ENCODE assay signal across 8 mouse cellular contexts in genomic region chr13:21782361-21783254, GRCm38 (mm10). TPM values are rescaled to one million over a fixed set of nuclear protein-coding genes. Genes with fewer than 3 reads are reported as not detected.
DNase-seq lines count a peak whose midpoint lies in the region; ATAC-seq and TF ChIP-seq lines count a peak whose summit lies in the region.
"Not testable (repeated sequence)": the region's sequence is repeated elsewhere in the genome, so short reads cannot be mapped to it uniquely, and the experiment has no call there.

No protein-coding gene starts in this region.

- not testable (repeated sequence) for H3K9me3 ChIP-seq in ES-Bruce4 (replicated peaks; ENCODE audit: control insufficient read depth, insufficient read depth, low read length, poor library complexity, severe bottlenecking); heart, postnatal 0 days (replicated peaks; ENCODE audit: control insufficient read depth, low read length); kidney, postnatal 0 days (replicated peaks; ENCODE audit: low read length); lung, embryonic 14.5 days (ENCODE audit: low read depth, low read length); neural tube, embryonic 12.5 days; stomach, postnatal 0 days (ENCODE audit: control insufficient read depth, low read length)

- H3K27ac ChIP-seq in ES-Bruce4 (ENCODE audit: insufficient read depth, low read length): peak overlapping the region; percentile 63
- peak overlapping the region; percentile 84 for H3K27ac ChIP-seq in heart, postnatal 0 days (ENCODE audit: low read depth)
- H3K27ac ChIP-seq in kidney, postnatal 0 days: peak overlapping the region; percentile 78
- peak overlapping the region; percentile 100 for H3K27ac ChIP-seq in lung, embryonic 14.5 days (ENCODE audit: low read depth)
- peak overlapping the region; percentile 64 for H3K27ac ChIP-seq in neural tube, embryonic 12.5 days
- peak overlapping the region; percentile 83 for H3K27ac ChIP-seq in stomach, postnatal 0 days (replicated peaks)

- 0 out of 2 replicates have a peak, but pooled peaks have one; percentile 1 for ATAC-seq in erythroblast, adult 5-6 weeks (replicated peaks; ENCODE audit: low FRiP score, poor library complexity, severe bottlenecking)
- ATAC-seq in heart, postnatal 0 days (ENCODE audit: insufficient read depth, low read depth); kidney, postnatal 0 days (replicated peaks; ENCODE audit: low FRiP score, low read depth); lung, embryonic 14.5 days (ENCODE audit: insufficient read depth); neural tube, embryonic 12.5 days (ENCODE audit: low FRiP score, low read depth); stomach, postnatal 0 days (ENCODE audit: low FRiP score, low TSS enrichment): not testable (repeated sequence)

- not testable (repeated sequence) for H3K36me3 ChIP-seq in ES-Bruce4 (ENCODE audit: control insufficient read depth, insufficient read depth, low read length, poor library complexity, severe bottlenecking); heart, postnatal 0 days (replicated peaks; ENCODE audit: control insufficient read depth, insufficient read depth, low read length); kidney, postnatal 0 days (ENCODE audit: insufficient read depth, low read length); lung, embryonic 14.5 days (ENCODE audit: insufficient read depth); neural tube, embryonic 12.5 days; stomach, postnatal 0 days (ENCODE audit: control insufficient read depth, insufficient read depth, low read length)

- TF ChIP-seq CTCF in ES-Bruce4 (IDR thresholded peaks at IDR 0.05; ENCODE audit: low read depth, low read length); heart, postnatal 0 days (IDR thresholded peaks at IDR 0.05; ENCODE audit: low read depth); kidney, postnatal 0 days (IDR thresholded peaks at IDR 0.05; ENCODE audit: low read depth); lung, embryonic 14.5 days (IDR thresholded peaks at IDR 0.05; ENCODE audit: low read depth); stomach, postnatal 0 days (IDR thresholded peaks at IDR 0.05; ENCODE audit: low read depth): not testable (repeated sequence)

- peak; percentile 24 for DNase-seq in cerebellum, adult 11 months
- peak; percentile 41 for DNase-seq in heart, postnatal 0 days (ENCODE audit: low spot score)
- peak; percentile 74 for DNase-seq in kidney, postnatal 0 days (ENCODE audit: low spot score)
- peak; percentile 84 for DNase-seq in lung, embryonic 14.5 days
- DNase-seq in stomach, postnatal 0 days (ENCODE audit: low spot score): not testable (repeated sequence)

- TF ChIP-seq EP300 in ES-Bruce4 (IDR thresholded peaks at IDR 0.05; ENCODE audit: insufficient read depth, low read depth, low read length); heart, postnatal 0 days (IDR thresholded peaks at IDR 0.05; ENCODE audit: low read depth); stomach, postnatal 0 days (optimal IDR thresholded peaks at IDR 0.05): not testable (repeated sequence)

- peak overlapping the region; percentile 68 for H3K4me2 ChIP-seq in heart, postnatal 0 days (ENCODE audit: low read depth, low read length)
- H3K4me2 ChIP-seq in kidney, postnatal 0 days (ENCODE audit: low read length): peak overlapping the region; percentile 62
- H3K4me2 ChIP-seq in lung, embryonic 14.5 days: peak overlapping the region; percentile 90
- H3K4me2 ChIP-seq in neural tube, embryonic 12.5 days (replicated peaks): peak overlapping the region; percentile 69
- peak overlapping the region; percentile 54 for H3K4me2 ChIP-seq in stomach, postnatal 0 days (replicated peaks; ENCODE audit: low read depth)

- 3% methylated on average over 15 of the region's 35 CpGs for WGBS in heart, postnatal 0 days
- under 1% methylated on average over 14 of the region's 35 CpGs for WGBS in kidney, postnatal 0 days
- WGBS in lung, embryonic 14.5 days: under 1% methylated on average over 13 of the region's 35 CpGs
- WGBS in neural tube, embryonic 12.5 days: 1% methylated on average over 14 of the region's 35 CpGs
- WGBS in stomach, postnatal 0 days: 1% methylated on average over 14 of the region's 35 CpGs

- not testable (repeated sequence) for H3K4me1 ChIP-seq in ES-Bruce4 (ENCODE audit: control insufficient read depth, insufficient read depth, low read length); kidney, postnatal 0 days (replicated peaks; ENCODE audit: insufficient read depth, low read length); lung, embryonic 14.5 days (ENCODE audit: insufficient read depth); stomach, postnatal 0 days (replicated peaks; ENCODE audit: control insufficient read depth, insufficient read depth)
- H3K4me1 ChIP-seq in heart, postnatal 0 days (ENCODE audit: control insufficient read depth, insufficient read depth): peaks cover 31% of the 10 kb centered on the region
- H3K4me1 ChIP-seq in neural tube, embryonic 12.5 days: peaks cover 32% of the 10 kb centered on the region

- peak; percentile 84 for TF ChIP-seq POLR2A in ES-Bruce4 (IDR thresholded peaks at IDR 0.05; ENCODE audit: insufficient read depth, low read length)

- peak overlapping the region; percentile 91 for H3K4me3 ChIP-seq in ES-Bruce4 (ENCODE audit: low read depth, low read length)
- H3K4me3 ChIP-seq in heart, postnatal 0 days (ENCODE audit: low read depth, low read length): peak overlapping the region; percentile 47
- H3K4me3 ChIP-seq in kidney, postnatal 0 days (replicated peaks; ENCODE audit: low read depth, low read length): peak overlapping the region; percentile 35
- peak overlapping the region; percentile 46 for H3K4me3 ChIP-seq in lung, embryonic 14.5 days (ENCODE audit: low read depth, low read length)
- H3K4me3 ChIP-seq in neural tube, embryonic 12.5 days: peak overlapping the region; percentile 35
- peak overlapping the region; percentile 33 for H3K4me3 ChIP-seq in stomach, postnatal 0 days (ENCODE audit: low read depth, low read length)

- H3K9ac ChIP-seq in ES-Bruce4 (ENCODE audit: low read depth, poor library complexity, severe bottlenecking): peak overlapping the region; percentile 74
- peak overlapping the region; percentile 62 for H3K9ac ChIP-seq in heart, postnatal 0 days (replicated peaks; ENCODE audit: low read depth, low read length)
- H3K9ac ChIP-seq in kidney, postnatal 0 days (ENCODE audit: low read depth, low read length): peak overlapping the region; percentile 61
- H3K9ac ChIP-seq in lung, embryonic 14.5 days: peak overlapping the region; percentile 79
- peak overlapping the region; percentile 66 for H3K9ac ChIP-seq in neural tube, embryonic 12.5 days
- H3K9ac ChIP-seq in stomach, postnatal 0 days (ENCODE audit: low read length): peak overlapping the region; percentile 54

- H3K27me3 ChIP-seq in ES-Bruce4 (ENCODE audit: control insufficient read depth, insufficient read depth, low read length, poor library complexity, severe bottlenecking); heart, postnatal 0 days (ENCODE audit: control insufficient read depth, insufficient read depth, low read length); kidney, postnatal 0 days (ENCODE audit: insufficient read depth, low read length); lung, embryonic 14.5 days (ENCODE audit: insufficient read depth, low read length); neural tube, embryonic 12.5 days (replicated peaks); stomach, postnatal 0 days (ENCODE audit: control insufficient read depth, insufficient read depth, low read length): not testable (repeated sequence)

RNA-seq across cellular contexts. Expression of gene Hist1h3i, which starts 0.6 kb away (rescaled TPM):
- polyA plus RNA-seq in ES-Bruce4 (2011; ENCODE audit: insufficient read depth, insufficient read length, low read depth, missing spikeins): not detected in 2 replicates
- total RNA-seq in erythroblast, adult 5-6 weeks (2015; ENCODE audit: low replicate concordance): 143 and 204 TPM in 2 replicates
- 142 and 186 TPM in 2 replicates for total RNA-seq in erythroblast, adult 5-6 weeks (2017; ENCODE audit: low replicate concordance)
- total RNA-seq in heart, postnatal 0 days (2014; rRNA removed; ENCODE audit: low replicate concordance): 602 and 1,805 TPM in 2 replicates
- polyA plus RNA-seq in heart, postnatal 0 days (2015; fragmentation: Nextera tagmentation; extraction: Ambion mirVana): 21.5 and 25.8 TPM in 2 replicates
- 66.0 and 72.0 TPM in 2 replicates for polyA plus RNA-seq in kidney, postnatal 0 days (2015; fragmentation: Nextera tagmentation; extraction: Ambion mirVana)
- polyA plus RNA-seq in lung, embryonic 14.5 days (2014; fragmentation: Nextera tagmentation; extraction: Ambion mirVana): 237 and 252 TPM in 2 replicates
- polyA plus RNA-seq in neural tube, embryonic 12.5 days (2016; fragmentation: Nextera tagmentation; extraction: Ambion mirVana): 97.6 and 126 TPM in 2 replicates
- polyA plus RNA-seq in stomach, postnatal 0 days (2015; fragmentation: Nextera tagmentation; extraction: Ambion mirVana): 31.2 and 44.3 TPM in 2 replicates

RNA-seq across cellular contexts. Expression of gene Hist1h1b, which starts 2.2 kb away (rescaled TPM):
- polyA plus RNA-seq in ES-Bruce4 (2011; ENCODE audit: insufficient read depth, insufficient read length, low read depth, missing spikeins): 7.4 and 9.2 TPM in 2 replicates
- 491 and 530 TPM in 2 replicates for total RNA-seq in erythroblast, adult 5-6 weeks (2015; ENCODE audit: low replicate concordance)
- 1,333 and 2,653 TPM in 2 replicates for total RNA-seq in erythroblast, adult 5-6 weeks (2017; ENCODE audit: low replicate concordance)
- total RNA-seq in heart, postnatal 0 days (2014; rRNA removed; ENCODE audit: low replicate concordance): 356 and 550 TPM in 2 replicates
- polyA plus RNA-seq in heart, postnatal 0 days (2015; fragmentation: Nextera tagmentation; extraction: Ambion mirVana): 4.7 and 5.4 TPM in 2 replicates
- 13.2 and 13.8 TPM in 2 replicates for polyA plus RNA-seq in kidney, postnatal 0 days (2015; fragmentation: Nextera tagmentation; extraction: Ambion mirVana)
- polyA plus RNA-seq in lung, embryonic 14.5 days (2014; fragmentation: Nextera tagmentation; extraction: Ambion mirVana): 18.5 and 19.7 TPM in 2 replicates
- polyA plus RNA-seq in neural tube, embryonic 12.5 days (2016; fragmentation: Nextera tagmentation; extraction: Ambion mirVana): 13.1 and 26.4 TPM in 2 replicates
- 4.3 and 10.5 TPM in 2 replicates for polyA plus RNA-seq in stomach, postnatal 0 days (2015; fragmentation: Nextera tagmentation; extraction: Ambion mirVana)

RNA-seq across cellular contexts. Expression of gene Hist1h2an, which starts 4.4 kb away (rescaled TPM):
- not detected in 2 replicates for polyA plus RNA-seq in ES-Bruce4 (2011; ENCODE audit: insufficient read depth, insufficient read length, low read depth, missing spikeins)
- total RNA-seq in erythroblast, adult 5-6 weeks (2015; ENCODE audit: low replicate concordance): not detected in 2 replicates
- total RNA-seq in erythroblast, adult 5-6 weeks (2017; ENCODE audit: low replicate concordance): 456 and 497 TPM in 2 replicates
- total RNA-seq in heart, postnatal 0 days (2014; rRNA removed; ENCODE audit: low replicate concordance): 677 and 1,354 TPM in 2 replicates
- polyA plus RNA-seq in heart, postnatal 0 days (2015; fragmentation: Nextera tagmentation; extraction: Ambion mirVana): 1.8 and 3.3 TPM in 2 replicates
- 4.6 TPM in 1 of 2 replicates, not detected in the other for polyA plus RNA-seq in kidney, postnatal 0 days (2015; fragmentation: Nextera tagmentation; extraction: Ambion mirVana)
- polyA plus RNA-seq in lung, embryonic 14.5 days (2014; fragmentation: Nextera tagmentation; extraction: Ambion mirVana): 7.2 and 8.9 TPM in 2 replicates
- polyA plus RNA-seq in neural tube, embryonic 12.5 days (2016; fragmentation: Nextera tagmentation; extraction: Ambion mirVana): 7.9 and 9.0 TPM in 2 replicates
- 1.4 and 1.6 TPM in 2 replicates for polyA plus RNA-seq in stomach, postnatal 0 days (2015; fragmentation: Nextera tagmentation; extraction: Ambion mirVana)

RNA-seq across cellular contexts. Expression of gene Hist1h2bp, which starts 4.7 kb away (rescaled TPM):
- polyA plus RNA-seq in ES-Bruce4 (2011; ENCODE audit: insufficient read depth, insufficient read length, low read depth, missing spikeins): 2.5 TPM in 1 of 2 replicates, not detected in the other
- 4.4 and 5.8 TPM in 2 replicates for total RNA-seq in erythroblast, adult 5-6 weeks (2015; ENCODE audit: low replicate concordance)
- total RNA-seq in erythroblast, adult 5-6 weeks (2017; ENCODE audit: low replicate concordance): 33.7 and 47.3 TPM in 2 replicates
- total RNA-seq in heart, postnatal 0 days (2014; rRNA removed; ENCODE audit: low replicate concordance): 250 and 332 TPM in 2 replicates
- 0.34 and 0.55 TPM in 2 replicates for polyA plus RNA-seq in heart, postnatal 0 days (2015; fragmentation: Nextera tagmentation; extraction: Ambion mirVana)
- 0.71 and 1.5 TPM in 2 replicates for polyA plus RNA-seq in kidney, postnatal 0 days (2015; fragmentation: Nextera tagmentation; extraction: Ambion mirVana)
- polyA plus RNA-seq in lung, embryonic 14.5 days (2014; fragmentation: Nextera tagmentation; extraction: Ambion mirVana): 2.0 and 3.4 TPM in 2 replicates
- 0.68 and 1.7 TPM in 2 replicates for polyA plus RNA-seq in neural tube, embryonic 12.5 days (2016; fragmentation: Nextera tagmentation; extraction: Ambion mirVana)
- polyA plus RNA-seq in stomach, postnatal 0 days (2015; fragmentation: Nextera tagmentation; extraction: Ambion mirVana): 0.54 and 2.0 TPM in 2 replicates

RNA-seq across cellular contexts. Expression of gene Hist1h2bq, which starts 27.4 kb away (rescaled TPM):
- 16.9 and 28.4 TPM in 2 replicates for polyA plus RNA-seq in ES-Bruce4 (2011; ENCODE audit: insufficient read depth, insufficient read length, low read depth, missing spikeins)
- total RNA-seq in erythroblast, adult 5-6 weeks (2015; ENCODE audit: low replicate concordance): 197 and 261 TPM in 2 replicates
- 24.3 and 156 TPM in 2 replicates for total RNA-seq in erythroblast, adult 5-6 weeks (2017; ENCODE audit: low replicate concordance)
- 1,204 and 1,722 TPM in 2 replicates for total RNA-seq in heart, postnatal 0 days (2014; rRNA removed; ENCODE audit: low replicate concordance)
- 5.6 and 6.3 TPM in 2 replicates for polyA plus RNA-seq in heart, postnatal 0 days (2015; fragmentation: Nextera tagmentation; extraction: Ambion mirVana)
- 12.2 and 13.7 TPM in 2 replicates for polyA plus RNA-seq in kidney, postnatal 0 days (2015; fragmentation: Nextera tagmentation; extraction: Ambion mirVana)
- polyA plus RNA-seq in lung, embryonic 14.5 days (2014; fragmentation: Nextera tagmentation; extraction: Ambion mirVana): 24.4 and 25.8 TPM in 2 replicates
- polyA plus RNA-seq in neural tube, embryonic 12.5 days (2016; fragmentation: Nextera tagmentation; extraction: Ambion mirVana): 17.1 and 26.1 TPM in 2 replicates
- 7.7 and 9.9 TPM in 2 replicates for polyA plus RNA-seq in stomach, postnatal 0 days (2015; fragmentation: Nextera tagmentation; extraction: Ambion mirVana)

Comparison
In these comparisons a context has a peak if more than half of its experiments do, and no peak if none do; other contexts are left out.
1. H3K4me3 ChIP-seq: peak in every context shown above with its lines; median percentile 91 in ES-Bruce4; 47 in heart, postnatal 0 days; 46 in lung, embryonic 14.5 days; 35 in kidney, postnatal 0 days; 35 in neural tube, embryonic 12.5 days; 33 in stomach, postnatal 0 days.
2. RNA of gene Hist1h3i, which starts 0.6 kb away (polyA plus RNA-seq): 237 to 252 TPM in lung, embryonic 14.5 days, 97.6 to 126 TPM in neural tube, embryonic 12.5 days, 66.0 to 72.0 TPM in kidney, postnatal 0 days, 31.2 to 44.3 TPM in stomach, postnatal 0 days and 21.5 to 25.8 TPM in heart, postnatal 0 days; not detected in ES-Bruce4; every median in the first group is over 10 times any median in the second.
3. Peak in every context shown above with its lines, with median percentiles within 50 percentile points of each other: H3K27ac ChIP-seq, H3K9ac ChIP-seq and H3K4me2 ChIP-seq.